Mouse (Mus musculus): ENCODE measurements around the gene Adprh.
"Not testable (repeated sequence)": the region's sequence is repeated elsewhere in the genome, so short reads cannot be mapped to it uniquely, and the experiment has no call there.

Adprh gene

DNA sequence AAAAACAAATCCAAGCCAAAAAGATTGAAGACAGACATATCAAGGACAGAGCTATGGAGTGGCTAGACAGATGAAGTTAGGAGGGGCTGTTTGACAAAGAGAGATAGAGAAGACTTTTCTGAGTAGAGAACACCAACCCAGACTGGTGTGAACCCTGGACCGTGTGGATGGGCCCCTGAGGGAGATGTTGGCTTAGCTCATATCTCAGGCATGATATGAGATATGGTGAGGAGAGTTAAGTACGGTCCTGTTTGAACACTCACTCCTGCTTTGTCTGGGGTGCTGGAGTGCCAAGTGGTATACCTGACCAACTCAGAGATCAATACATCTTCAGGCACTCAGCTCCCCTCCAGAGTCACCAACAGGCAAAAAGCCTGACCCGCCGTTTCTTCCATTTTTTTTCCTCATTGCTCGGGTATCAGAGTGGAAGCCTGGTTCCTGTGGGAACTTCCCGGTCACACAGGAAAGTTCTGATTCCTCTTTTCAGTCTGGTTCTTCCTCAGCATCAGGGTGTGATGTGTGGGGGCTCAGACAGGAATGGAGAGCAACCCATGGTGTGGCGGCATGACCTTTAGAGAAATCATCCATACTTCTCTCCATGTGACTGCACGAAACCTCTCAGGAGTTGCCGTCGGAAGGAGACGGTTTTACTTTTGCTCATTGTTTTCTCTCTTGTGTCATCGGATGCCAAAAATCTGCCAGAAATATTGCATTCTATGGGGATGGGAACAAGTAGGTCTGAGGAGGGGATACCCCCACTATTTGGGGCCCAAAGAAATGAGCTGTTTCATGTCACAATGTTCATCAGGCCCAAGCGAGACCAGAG lies 14.8 kb upstream of the Adprh start:
- DNase-seq (ENCODE audit: low spot score in 2 of 2) = no peak

DNA sequence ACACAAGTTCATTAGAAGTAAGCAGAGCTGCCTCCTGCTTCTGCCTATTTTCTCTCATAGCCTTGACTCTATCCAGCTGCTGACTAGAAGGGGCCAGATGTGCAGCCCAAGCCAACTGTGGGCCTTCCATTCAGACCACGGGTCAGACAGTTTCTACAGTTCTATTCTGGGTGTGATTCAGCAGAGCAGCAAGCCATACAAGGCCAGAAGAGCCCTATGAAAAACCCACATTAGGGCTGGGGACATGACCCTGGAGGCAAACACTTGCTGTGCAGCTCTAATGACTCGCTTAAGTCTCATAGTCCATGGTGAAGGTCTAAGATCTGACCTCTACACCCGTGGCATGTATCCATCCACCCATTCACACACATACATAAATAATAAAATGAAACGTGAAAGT lies 13.6 kb upstream of the Adprh start:
- DNase-seq (ENCODE audit: low spot score in 2 of 2) = no peak

DNA sequence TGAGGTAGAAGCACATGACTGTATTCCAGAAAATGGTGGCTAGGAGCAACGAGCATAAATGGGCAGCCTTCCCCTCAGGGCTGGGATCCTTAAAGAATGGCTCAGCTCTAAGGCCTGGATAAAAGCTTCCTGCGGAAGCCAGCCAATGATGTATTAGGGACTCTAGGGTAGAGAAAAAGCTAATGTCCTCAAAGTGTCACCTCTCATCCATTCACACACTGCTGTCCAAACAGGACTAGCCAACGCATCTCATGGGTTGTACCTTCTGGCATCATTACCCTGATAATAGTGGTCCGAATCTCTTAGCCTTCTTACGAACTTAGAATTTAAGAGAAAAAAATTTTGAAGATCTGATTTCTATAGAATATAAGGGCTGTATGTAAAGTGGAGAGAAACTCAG lies 10.8 kb upstream of the Adprh start:
- no peak for DNase-seq (ENCODE audit: low spot score in 2 of 2)

DNA sequence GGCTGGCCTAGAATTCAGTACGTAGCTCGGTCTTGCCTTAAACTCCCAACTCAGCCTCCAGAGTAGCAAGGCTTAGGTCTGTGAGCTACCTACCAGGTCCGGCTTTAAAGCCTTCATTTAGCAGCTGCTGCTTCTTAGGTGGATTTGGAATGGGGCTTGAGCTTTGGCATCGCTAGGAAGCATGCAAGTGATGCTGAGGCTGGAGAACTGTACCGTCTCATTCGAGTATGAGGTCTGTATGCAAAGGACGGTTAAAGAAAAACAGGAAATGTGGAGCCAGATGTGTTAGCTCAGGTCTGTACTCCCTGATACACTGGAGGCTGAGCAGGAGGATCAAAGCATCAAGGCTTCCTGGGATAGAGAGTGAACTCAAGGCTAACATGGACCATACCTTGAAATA lies 9.7 kb upstream of the Adprh start:
- DNase-seq (ENCODE audit: low spot score in 2 of 2) = no peak

DNA sequence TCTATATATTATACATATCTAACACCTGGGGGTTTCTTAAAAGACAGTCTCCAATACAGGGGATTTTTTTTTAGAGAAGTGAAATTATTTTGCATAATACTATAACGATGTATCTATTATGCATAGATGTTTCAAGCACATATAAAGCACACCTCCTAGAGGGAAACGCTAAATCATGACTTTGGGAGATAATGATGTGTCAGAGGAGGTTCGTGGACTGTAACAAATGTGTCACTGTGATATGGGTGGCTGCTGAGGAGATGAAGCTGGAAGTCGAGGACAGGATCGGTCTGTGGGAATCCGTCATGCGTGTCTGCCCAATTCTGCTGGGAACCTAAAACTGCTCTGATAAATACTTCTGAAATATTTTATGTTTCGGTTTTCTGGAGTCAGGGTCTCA lies 9.2 kb upstream of the Adprh start:
- no peak for DNase-seq (ENCODE audit: low spot score in 2 of 2)

DNA sequence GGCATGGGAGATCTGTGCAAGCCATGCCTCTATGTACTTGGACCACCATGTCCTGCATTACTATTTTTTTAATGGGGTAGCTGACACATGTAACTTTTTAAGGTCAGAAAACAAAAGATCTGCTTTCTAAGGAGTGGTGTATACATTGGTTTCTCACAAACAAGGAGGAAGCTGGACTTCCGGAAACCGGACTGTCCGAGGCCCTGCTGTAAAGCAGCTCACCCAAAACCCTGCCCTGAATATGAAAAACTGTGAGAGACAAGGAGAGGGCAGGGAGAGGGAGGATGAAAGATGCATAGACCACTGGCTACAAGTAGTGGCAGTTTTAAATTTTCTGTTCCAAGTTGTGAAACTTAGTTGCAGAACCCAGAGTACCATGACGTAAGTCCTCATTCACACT lies 7.5 kb upstream of the Adprh start:
- DNase-seq (ENCODE audit: low spot score in 2 of 2) = no peak

DNA sequence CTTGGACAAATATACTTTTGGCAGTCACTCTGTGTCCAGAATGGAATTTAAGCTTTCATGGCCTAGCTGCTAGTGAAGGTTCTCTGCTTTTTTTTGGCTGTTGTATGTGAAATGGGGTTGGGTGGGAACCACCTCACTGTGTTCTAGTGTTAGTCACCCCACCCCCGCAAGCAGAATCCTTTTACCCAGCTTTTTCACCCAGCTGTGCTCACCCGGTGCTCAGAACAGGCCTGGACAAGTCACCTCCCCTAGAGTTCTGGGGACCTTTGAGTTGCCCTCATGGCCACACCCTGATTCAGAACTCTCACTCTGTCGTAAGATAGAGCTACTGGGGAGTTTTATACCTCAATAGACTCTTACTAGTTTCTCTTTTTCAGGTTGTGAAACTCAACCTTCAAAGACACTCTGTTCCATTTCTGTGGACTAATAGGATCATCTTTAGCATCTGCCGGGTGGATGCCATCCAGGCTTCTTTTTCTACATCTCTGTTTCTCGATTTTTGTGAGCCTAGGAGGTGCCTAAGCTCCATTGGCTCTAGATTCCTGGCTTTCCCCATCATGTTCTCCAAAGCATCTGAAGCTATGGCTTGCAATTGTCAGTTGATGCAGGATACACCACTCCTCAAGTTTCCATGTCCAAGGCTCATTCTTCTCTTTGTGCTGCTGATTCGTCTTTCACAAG lies 6.2 kb upstream of the Adprh start:
- no peak for DNase-seq (ENCODE audit: low spot score in 2 of 2)

DNA sequence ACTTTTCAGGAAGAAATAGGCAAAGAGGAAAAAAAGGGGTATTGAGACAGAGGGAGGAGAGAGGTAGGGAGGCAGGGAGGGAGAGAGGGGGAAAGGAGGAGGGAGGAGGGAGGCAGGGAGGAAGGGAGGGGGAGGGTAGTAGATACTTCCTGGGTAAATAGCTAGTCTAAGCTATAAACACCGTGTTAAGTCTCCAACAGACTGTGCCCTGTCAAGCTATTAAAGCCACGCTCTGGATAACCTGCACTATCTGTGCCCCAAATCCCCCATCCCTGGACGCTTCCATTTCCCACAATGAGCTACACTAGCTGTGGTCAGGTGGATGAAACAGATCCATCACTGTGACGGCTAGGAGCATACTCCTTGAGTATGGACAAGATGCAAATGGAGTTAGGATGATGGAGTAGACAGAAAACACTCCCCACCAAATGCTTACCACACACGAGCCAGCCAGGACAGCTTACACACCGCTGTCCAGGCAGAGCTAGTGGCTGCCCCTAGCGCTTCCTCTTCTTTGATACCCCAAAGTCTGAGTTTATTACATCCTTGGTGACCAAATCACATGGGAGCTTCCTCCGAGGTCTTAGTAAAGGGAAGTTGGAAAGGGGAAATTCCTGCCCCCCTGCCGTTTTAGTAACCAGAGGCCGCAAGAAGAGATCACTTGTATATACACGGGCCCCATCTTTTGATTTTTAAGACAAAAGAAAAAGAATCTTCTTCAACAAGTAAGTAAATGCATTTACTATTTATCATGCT lies 4.5 kb upstream of the Adprh start:
- peak in 1 of 2 experiments; percentile 20 for DNase-seq (ENCODE audit: low spot score in 2 of 2)

DNA sequence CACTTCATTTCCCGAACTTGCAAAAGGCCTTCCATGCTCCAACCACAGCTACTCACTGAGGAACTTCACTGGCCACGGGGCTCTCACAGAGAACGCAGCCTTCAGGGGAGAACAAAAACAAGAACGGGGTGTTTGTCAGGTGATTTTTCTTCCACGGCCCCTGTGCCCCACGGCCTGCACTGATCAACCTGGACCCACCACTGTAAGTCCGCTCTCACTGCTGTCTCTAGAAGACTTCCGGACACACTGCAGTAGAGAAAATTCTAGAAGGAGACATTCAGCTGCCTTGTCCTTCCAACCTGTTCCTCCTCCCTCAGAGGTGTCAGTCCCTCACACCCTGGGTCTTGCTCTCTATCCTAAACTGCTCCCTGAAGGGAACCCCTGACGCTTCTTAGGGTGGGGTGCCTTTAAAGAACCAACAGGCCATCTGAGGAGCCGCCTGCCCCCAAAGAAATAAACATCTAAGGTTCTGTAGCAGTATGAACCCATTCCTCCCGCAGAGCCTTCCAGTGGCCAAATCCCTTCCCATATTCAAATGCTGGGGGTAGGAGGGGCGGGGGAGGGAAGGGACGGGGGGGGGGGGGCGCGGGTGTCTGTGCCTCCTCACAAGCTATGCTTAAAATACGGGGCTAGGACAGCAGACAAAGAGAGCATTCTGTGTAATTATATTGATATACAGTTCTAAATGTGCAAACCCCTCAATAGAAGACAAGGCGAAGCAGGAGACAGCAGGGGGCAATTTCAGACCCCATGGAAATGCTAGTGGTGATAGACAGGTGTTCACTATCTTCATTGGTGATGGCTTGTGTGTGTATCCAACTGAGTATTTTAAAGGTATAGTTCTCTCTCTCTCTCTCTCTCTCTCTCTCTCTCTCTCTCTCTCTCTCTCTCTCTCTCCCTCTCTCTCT lies 3.3 kb upstream of the Adprh start, which contains the start of gene Cd80:
Cd80 (plus strand) TSS at position 51 of the 908 bp plus-strand sequence.
- DNase-seq (ENCODE audit: low spot score in 2 of 2) = no peak

DNA sequence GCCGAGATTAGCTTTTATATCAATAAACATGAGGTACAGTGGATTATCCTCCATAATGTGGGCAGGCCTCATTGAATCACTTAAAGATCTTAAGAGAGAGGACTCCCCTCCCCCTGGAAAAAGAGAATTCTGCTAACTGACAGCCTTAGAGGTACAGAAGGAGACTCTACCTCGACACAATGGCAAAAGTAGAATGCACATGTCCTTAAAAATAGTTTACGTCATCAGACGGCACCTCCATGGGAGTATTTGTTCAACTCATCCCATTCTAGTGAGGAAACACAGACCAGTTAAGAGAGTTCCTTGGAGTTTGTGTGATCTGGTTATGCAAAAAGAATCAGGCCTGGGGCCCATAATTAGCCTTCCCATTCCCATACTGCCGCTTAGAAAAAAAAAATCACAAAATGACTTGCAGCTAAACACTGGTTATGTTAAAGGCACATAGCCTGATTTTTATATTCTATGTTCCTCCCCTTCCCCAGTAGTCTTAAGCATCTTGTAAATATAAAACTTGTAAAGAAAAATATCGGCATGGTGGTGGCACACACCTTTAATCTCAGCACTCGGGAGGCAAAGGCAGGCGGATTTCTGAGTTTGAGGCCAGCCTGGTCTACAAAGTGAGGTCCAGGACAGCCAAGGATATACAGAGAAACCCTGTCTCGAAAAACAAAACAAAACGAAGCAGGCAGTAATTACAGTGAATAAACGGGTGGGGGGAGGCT lies 2.2 kb upstream of the Adprh start:
- DNase-seq (ENCODE audit: low spot score in 2 of 2) = no peak

DNA sequence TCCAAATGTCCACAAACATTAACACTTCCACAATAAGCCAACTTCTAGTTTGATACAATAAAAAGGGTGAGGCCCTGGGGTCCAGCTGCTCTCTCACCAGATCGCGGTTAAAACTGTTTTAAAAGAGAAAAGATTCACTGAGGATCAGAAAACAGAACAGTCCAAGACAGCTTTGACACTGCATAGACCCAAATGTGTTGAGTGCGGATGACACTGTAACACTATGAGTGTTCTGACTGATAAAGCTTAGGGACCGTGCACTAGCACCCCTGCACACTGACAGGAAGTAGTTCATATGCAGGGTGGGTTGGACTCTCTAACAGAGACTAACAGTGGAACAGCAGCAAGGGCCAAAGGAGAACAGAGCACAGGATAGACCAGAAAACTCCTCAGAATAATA lies 1.4 kb upstream of the Adprh start:
- DNase-seq (ENCODE audit: low spot score in 2 of 2) = no peak

DNA sequence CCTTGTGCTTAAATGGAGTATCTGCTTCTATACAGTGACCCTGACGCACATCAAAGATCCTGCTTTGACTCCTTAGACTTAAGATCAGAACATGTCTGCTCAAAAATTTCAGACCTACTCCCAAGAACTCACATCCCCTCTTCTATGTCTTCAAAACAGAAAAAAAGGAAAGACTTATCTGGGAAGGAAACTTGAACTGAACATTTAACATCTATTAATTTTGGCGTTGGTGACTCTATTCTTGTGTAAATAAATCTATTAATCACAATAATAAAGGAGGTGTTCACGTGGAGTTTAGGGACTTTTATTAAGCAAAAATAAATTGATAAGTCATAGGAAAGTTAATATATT lies 675 bp upstream of the Adprh start:
- DNase-seq (ENCODE audit: low spot score in 2 of 2) = no peak

DNA sequence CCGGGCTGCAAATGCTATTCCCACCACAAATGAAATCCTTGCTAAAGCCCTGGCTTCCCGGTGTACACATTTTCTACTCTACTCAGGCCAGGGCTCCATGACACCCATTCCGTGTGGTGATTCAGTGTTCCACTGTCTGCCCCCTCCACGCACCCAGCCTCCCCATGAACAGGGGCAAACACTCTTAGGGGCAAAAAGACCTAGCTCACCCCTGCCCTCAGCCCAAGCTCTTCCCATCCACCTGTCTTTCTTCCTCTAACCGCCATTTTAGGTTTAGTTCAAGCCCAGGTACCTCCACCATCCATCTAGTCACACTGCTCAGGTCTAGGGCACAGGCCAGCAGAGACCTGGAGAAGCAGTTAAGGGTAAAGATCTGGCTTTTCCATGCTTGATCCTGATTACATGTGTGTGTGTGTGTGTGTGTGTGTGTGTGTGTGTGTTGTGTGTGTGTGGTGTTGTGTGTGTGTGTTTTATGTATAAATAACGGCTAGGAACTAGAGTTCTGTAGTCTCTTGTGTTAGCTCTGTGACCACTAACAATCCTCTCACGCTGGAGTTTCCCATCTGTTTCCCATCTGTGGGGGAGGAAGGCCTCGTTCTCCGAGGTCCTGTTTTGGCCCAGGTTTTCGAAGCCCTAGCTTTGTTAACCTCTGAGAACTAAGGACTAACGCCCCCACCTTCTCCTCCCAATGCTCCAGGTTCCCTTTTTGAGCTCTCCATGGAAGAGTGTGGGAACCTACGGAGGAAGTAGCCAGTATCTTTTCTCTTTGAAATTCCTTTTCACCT lies 890 bp downstream of the Adprh start:
- no peak for DNase-seq (ENCODE audit: low spot score in 2 of 2)

DNA sequence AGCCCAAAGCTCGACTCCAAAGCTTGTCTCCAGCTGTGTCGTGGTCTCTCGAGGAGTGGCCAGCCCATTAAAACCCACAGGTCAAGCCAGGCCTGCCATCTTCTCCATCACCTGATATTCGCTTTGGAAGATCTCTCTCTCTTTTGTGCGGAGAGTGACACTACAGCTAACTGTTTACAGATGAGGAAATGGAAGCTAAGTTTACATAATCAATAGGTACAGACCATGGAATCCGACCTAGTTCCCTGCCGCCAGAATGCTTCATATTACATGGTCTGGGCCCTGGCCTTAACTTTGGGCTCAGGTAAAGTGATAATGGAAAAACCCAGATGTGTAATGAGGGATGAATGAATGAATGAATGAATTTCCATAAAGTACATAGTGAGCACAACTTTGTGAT lies 1.8 kb downstream of the Adprh start:
- DNase-seq (ENCODE audit: low spot score in 2 of 2) = no peak

DNA sequence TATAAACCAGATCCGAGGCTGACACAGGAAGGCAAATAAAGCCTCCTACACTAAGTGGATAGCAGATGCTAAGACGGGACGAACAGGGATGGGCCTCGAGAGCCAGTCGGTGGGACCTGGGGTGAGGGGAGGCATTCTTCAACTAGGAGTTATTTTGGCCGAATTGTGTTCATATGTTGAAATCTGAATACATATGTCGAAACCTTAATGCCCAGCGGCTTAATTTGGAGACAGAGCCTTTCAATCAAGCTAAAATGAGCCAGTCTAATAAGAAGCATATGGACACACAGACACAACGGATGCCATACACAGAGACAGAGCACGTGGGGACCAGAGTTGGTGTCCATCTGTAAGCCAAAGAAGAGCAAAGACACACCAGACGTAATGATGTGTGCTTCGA lies 4.0 kb downstream of the Adprh start:
- DNase-seq (ENCODE audit: low spot score in 2 of 2) = no peak

DNA sequence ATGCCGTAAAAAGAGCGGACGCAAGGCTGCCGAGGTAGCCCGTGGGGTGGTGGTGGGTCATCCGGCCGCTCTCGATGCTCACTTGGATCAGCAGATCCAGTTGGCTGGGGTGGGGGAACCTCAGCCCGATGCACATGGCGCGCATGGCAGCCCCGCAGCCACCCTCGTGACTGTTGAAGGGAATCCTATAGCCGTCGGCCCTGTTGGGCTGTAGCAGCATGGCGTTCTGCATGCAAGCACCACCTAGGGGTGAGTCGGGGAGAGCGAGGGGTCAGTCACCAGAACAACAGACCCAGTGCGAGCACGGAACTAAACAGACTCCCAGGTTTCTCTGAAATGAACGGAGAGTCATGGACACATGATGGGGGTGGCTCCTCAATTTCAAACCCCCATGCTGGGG lies 5.1 kb downstream of the Adprh start:
- no peak for DNase-seq (ENCODE audit: low spot score in 2 of 2)

DNA sequence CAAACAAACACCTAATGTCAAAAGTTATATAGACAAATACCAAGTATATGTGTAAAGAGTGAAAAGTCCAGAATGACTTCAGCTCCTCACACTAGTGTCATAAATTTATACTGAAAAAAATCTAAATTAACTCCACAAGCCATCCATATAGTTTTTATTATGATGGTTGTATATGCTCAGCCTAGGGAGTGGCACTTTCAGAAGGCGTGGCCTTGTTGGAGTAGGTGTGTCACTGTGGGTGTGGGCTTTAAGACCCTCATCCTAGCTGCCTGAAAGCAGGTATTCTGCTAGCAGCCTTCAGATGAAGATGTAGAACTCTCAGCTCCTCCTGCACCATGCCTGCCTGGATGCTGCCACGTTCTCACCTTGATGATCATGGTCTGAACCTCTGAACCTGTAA lies 6.4 kb downstream of the Adprh start:
- not testable (repeated sequence) for DNase-seq (ENCODE audit: low spot score in 2 of 2)

DNA sequence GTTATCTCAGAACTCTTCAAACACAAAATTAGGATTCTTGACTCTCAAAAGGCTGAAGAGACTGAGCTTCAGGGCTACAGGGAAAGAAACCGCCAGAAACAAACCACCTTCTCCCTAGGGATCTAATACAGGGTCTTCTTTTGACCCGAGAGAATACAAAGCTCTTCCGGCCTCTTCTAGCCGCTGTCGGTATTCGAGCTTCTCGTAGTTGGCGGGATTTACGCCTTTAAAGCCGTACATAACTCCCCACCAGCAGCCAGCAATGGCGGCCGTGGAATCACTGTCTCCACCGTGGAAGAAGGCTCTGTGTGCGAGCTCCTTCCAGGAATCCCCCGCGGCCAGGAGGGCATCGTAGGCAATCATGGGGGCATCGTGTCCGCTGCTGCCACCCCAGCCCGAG lies 6.9 kb downstream of the Adprh start:
- no peak for DNase-seq (ENCODE audit: low spot score in 2 of 2)

DNA sequence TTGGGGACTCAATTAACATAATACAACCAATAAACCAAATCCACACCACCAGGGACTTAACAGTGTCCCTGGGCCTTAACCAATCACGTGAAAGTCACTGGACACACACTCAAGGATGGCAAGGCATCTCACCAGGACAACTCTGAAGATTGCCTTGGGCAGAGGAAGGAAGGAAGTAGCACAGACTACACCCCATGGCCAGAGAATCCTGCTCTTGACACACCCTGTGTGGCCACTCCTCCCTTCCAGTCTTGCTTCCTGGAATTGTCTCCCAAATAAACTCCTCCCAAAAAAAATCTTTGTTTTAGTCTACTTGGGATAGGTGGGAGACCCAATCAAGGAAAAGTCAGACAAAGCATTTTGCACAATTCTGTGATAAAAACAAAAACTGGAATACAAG lies 7.5 kb downstream of the Adprh start:
- DNase-seq (ENCODE audit: low spot score in 2 of 2) = no peak

DNA sequence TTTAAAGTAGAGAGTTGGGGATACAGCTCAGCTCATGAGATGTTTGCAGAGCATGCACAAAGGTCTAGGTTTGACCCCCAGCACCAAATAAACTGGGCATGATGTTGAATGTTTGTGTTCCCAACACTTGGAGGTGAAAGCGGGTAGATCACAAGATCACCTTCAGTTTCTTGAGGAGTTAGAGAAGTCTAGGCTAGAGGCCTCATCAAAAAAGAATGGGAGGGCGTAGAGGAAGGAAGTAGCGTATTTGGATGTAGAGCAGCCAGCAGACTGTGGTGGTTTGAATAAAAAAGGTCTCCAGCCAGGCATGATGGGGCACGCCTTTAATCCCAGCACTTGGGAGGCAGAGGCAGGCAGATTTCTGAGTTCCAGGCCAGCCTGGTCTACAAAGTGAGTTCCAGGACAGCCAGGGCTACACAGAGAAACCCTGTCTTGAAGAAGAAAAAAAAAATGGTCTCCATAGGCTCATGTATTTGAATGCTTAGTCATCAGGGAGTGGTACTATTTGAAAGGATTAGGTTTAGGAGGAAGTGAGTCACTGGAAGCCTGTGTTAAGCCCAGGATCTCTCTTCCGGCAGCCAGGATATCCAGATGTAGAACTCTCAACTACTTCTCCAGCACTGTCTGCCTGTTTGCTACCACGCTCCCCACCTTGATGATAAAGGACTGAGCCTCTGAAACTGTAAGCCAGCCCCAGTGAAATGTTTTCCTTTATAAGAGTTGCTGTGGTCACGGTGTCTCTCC lies 8.6 kb downstream of the Adprh start:
- no peak for DNase-seq (ENCODE audit: low spot score in 2 of 2)

All from natural killer cell, adult 2 months (primary cell).